Mouse (Mus musculus): ENCODE results near the gene Bcl2l11. TPM values are rescaled to one million over a fixed set of nuclear protein-coding genes. Genes with fewer than 3 reads are reported as not detected.

Gene Bcl2l11
- total and polyA plus RNA-seq, 3 experiments: 10.9 to 19.9 (median 13.5) TPM

DNA sequence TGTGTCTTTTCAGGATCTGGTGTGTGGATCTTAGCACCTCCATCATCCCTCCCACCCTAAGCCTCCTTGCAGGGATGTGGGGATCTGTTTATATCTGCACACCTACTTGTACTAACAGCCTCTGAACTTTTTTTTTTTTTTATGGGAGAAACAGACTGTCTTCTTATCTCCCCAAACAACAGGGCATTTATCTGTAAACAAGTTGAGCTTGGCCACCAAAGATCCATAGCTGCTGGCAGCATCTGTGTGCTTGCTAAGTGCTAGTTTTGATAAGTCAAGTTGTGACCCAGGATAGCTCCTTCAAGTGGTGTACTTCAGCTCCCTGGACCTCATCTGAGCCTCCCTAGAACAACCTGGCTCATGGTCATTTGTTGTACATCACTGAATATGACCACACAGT lies 18.2 kb downstream of the Bcl2l11 start:
- no peak for TF ChIP-seq CTCF (IDR thresholded peaks at IDR 0.05)
- no peak for TF ChIP-seq EP300 (IDR thresholded peaks at IDR 0.05; ENCODE audit: insufficient read depth, low read depth, low read length)
- TF ChIP-seq POLR2A (IDR thresholded peaks at IDR 0.05; ENCODE audit: insufficient read depth, low read depth, low read length): no peak
- peaks cover 5% of the 10 kb centered on the region; the same call in 1 of the 2 replicates for H3K4me1 ChIP-seq (ENCODE audit: control insufficient read depth, insufficient read depth, low read length)
- no peak for DNase-seq
- intact Hi-C loops (cut with DNase I): no loop called here
- no peak overlapping the region for H3K9ac ChIP-seq (ENCODE audit: low read depth, low read length)
- H3K27me3 ChIP-seq (ENCODE audit: control insufficient read depth, insufficient read depth, low read length): no peaks in the 10 kb centered on the region
- no peak overlapping the region for H3K4me3 ChIP-seq
- no peak overlapping the region for H3K27ac ChIP-seq
- 0 out of 2 replicates have a peak, but pooled peaks cover 1% of the 10 kb centered on the region for H3K79me2 ChIP-seq (replicated peaks; ENCODE audit: control insufficient read depth, insufficient read depth, low read length)
- H3K36me3 ChIP-seq (ENCODE audit: control insufficient read depth, insufficient read depth, low read length): no peaks in the 10 kb centered on the region

DNA sequence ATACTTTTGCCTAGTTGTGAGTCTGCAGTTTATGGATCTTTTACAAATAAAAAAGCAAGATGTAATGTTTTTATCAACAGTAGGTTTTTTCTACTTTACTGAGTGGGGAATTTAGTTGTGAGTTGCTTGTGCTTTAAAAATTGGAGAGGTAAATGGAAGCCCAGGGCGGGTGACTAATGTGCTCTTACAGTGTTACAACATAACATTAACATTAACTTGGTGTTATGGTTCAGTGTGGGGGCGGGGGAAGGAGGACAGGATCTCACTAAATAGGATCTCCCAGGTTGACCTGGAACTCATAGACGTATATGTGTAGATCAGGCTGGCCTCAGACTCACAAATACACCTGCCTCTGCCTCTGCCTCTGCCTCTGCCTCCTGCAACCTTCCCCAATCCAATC lies 19.6 kb downstream of the Bcl2l11 start:
- Histone ChIP-seq H3K4me1 (ENCODE audit: control insufficient read depth, insufficient read depth, low read length) (peaks cover 2% of the 10 kb centered on the region; the same call in 1 of the 2 replicates), H3K4me3 (no peak overlapping the region), H3K9ac (ENCODE audit: low read depth, low read length) (no peak overlapping the region), H3K36me3 (ENCODE audit: control insufficient read depth, insufficient read depth, low read length) (no peaks in the 10 kb centered on the region), H3K79me2 (replicated peaks; ENCODE audit: control insufficient read depth, insufficient read depth, low read length) (no peaks in the 10 kb centered on the region), H3K27ac (no peak overlapping the region), H3K27me3 (ENCODE audit: control insufficient read depth, insufficient read depth, low read length) (no peaks in the 10 kb centered on the region)
- intact Hi-C loops (cut with DNase I): no loop called here
- DNase-seq: no peak
- WGBS: 89% methylated on average over 3 of the region's 3 CpGs
- TF ChIP-seq EP300 (IDR thresholded peaks at IDR 0.05; ENCODE audit: insufficient read depth, low read depth, low read length) (no peak), POLR2A (IDR thresholded peaks at IDR 0.05; ENCODE audit: insufficient read depth, low read depth, low read length) (no peak), CTCF (IDR thresholded peaks at IDR 0.05) (no peak)

DNA sequence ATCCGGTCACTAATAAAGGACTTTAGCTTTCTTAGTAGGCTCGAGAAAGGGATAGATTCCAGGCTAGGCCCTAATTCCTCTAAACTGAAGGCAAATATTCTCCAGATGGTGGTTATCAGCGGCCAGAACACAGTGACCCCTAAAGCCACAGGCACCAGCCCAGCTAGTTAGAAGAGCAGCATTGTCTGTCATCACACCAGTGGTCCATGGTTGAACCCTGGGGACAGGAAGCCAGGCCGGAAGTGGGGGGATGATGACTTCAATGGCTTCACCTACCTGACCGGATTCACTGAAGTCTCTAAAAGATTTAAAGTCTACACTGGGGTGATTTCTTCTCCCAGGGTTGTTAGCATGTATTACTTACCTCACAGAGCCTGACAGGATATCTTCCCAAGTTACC lies 23.8 kb downstream of the Bcl2l11 start:
- no peaks in the 10 kb centered on the region for H3K36me3 ChIP-seq (ENCODE audit: control insufficient read depth, insufficient read depth, low read length)
- no peak overlapping the region for H3K4me3 ChIP-seq
- TF ChIP-seq CTCF (IDR thresholded peaks at IDR 0.05) (no peak), EP300 (IDR thresholded peaks at IDR 0.05; ENCODE audit: insufficient read depth, low read depth, low read length) (no peak), POLR2A (IDR thresholded peaks at IDR 0.05; ENCODE audit: insufficient read depth, low read depth, low read length) (no peak)
- H3K9ac ChIP-seq (ENCODE audit: low read depth, low read length): no peak overlapping the region
- DNase-seq: no peak
- intact Hi-C loops (cut with DNase I): no loop called here
- H3K27ac ChIP-seq: no peak overlapping the region
- 57% methylated on average over 5 of the region's 5 CpGs for WGBS
- no peaks in the 10 kb centered on the region for H3K79me2 ChIP-seq (replicated peaks; ENCODE audit: control insufficient read depth, insufficient read depth, low read length)
- no peaks in the 10 kb centered on the region for H3K27me3 ChIP-seq (ENCODE audit: control insufficient read depth, insufficient read depth, low read length)
- no peaks in the 10 kb centered on the region; the same call in 1 of the 2 replicates for H3K4me1 ChIP-seq (ENCODE audit: control insufficient read depth, insufficient read depth, low read length)

DNA sequence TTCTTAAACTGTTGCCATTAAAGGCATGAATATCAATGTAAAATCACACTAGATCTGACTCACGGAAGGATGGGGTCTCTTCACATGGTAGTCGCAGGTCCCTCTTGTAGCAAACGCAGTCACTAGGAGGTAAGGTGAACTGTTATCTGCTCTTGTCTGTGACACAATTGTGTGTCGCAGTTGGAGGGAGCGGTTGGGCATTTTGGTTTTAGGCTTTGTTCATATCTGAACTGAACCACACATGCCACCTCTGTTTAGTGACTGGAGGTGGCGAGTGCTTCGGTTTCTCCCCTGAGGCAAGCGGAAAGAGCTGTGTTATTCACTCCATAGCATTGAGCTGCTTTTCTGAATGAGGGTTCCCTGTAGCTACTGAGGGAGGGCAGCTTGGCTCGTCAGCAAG lies 26.4 kb downstream of the Bcl2l11 start:
- Histone ChIP-seq H3K79me2 (replicated peaks; ENCODE audit: control insufficient read depth, insufficient read depth, low read length) (no peaks in the 10 kb centered on the region), H3K27me3 (ENCODE audit: control insufficient read depth, insufficient read depth, low read length) (no peaks in the 10 kb centered on the region), H3K27ac (no peak overlapping the region), H3K4me1 (ENCODE audit: control insufficient read depth, insufficient read depth, low read length) (peaks cover 9% of the 10 kb centered on the region), H3K4me3 (no peak overlapping the region), H3K36me3 (ENCODE audit: control insufficient read depth, insufficient read depth, low read length) (no peaks in the 10 kb centered on the region), H3K9ac (ENCODE audit: low read depth, low read length) (no peak overlapping the region)
- no peak for DNase-seq
- 89% methylated on average over 9 of the region's 9 CpGs for WGBS
- intact Hi-C loops (cut with DNase I): no loop called here
- TF ChIP-seq CTCF (IDR thresholded peaks at IDR 0.05) (no peak), POLR2A (IDR thresholded peaks at IDR 0.05; ENCODE audit: insufficient read depth, low read depth, low read length) (no peak), EP300 (IDR thresholded peaks at IDR 0.05; ENCODE audit: insufficient read depth, low read depth, low read length) (no peak)

DNA sequence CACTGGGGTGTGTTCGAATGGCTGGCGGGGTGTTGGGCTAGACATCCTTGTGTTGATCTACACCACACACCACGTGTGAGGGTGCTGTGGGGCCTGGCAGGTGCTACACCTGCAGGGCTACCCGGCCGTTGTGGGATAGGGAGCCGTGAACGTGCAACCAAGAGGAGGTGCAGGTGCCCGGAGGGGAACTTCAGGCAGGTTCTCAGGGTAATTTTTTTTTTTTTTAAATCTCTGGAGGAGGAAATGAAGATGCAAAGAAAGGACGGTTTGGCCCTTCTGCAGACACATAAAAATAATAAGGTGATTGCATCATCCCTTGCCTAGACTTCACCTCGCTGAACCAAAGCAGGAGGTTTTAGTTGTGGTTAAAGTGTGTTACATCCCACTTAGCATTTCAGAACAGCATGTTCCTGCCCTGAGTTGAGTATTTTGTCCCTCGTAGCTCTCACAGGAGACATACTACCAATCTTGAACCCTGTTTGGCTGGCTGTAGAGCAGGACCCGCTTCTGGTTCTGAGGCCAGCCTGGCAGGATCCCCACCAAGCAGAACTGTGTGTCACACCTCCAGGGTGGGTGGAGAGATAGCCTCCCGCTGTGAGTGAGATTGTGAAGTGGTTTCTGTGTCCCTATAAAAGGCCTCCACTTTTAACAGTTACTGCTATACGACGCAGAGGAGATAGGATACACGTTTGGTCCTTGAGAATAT lies 27.2 kb downstream of the Bcl2l11 start:
- WGBS: 74% methylated on average over 16 of the region's 16 CpGs
- H3K27me3 ChIP-seq (ENCODE audit: control insufficient read depth, insufficient read depth, low read length): no peaks in the 10 kb centered on the region
- no peak overlapping the region for H3K27ac ChIP-seq
- no peak for TF ChIP-seq CTCF (IDR thresholded peaks at IDR 0.05)
- no peak for TF ChIP-seq EP300 (IDR thresholded peaks at IDR 0.05; ENCODE audit: insufficient read depth, low read depth, low read length)
- TF ChIP-seq POLR2A (IDR thresholded peaks at IDR 0.05; ENCODE audit: insufficient read depth, low read depth, low read length): no peak
- intact Hi-C loops (cut with DNase I): no loop called here
- H3K9ac ChIP-seq (ENCODE audit: low read depth, low read length): no peak overlapping the region
- no peaks in the 10 kb centered on the region for H3K36me3 ChIP-seq (ENCODE audit: control insufficient read depth, insufficient read depth, low read length)
- no peak for DNase-seq
- no peaks in the 10 kb centered on the region for H3K79me2 ChIP-seq (replicated peaks; ENCODE audit: control insufficient read depth, insufficient read depth, low read length)
- peaks cover 9% of the 10 kb centered on the region for H3K4me1 ChIP-seq (ENCODE audit: control insufficient read depth, insufficient read depth, low read length)
- no peak overlapping the region for H3K4me3 ChIP-seq

DNA sequence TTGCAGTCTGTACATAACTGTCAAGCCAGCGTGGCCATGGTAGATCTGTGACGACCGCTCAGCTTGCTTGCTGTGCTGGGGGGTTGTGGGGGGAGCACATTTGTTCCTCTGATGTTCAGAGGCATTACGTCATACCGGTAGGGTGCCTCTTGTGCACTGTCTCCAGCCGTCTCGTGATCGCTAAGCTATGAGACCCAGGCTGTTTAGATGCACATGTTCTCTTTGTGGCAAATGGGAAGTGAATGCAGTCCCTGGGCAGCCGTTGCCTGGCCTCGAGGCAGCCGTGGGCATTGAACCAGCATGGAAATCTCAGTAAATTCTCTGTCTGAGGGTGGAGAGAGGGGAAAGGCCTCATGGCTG lies 27.7 kb downstream of the Bcl2l11 start:
- Histone ChIP-seq H3K9ac (ENCODE audit: low read depth, low read length) (no peak overlapping the region), H3K4me3 (no peak overlapping the region), H3K36me3 (ENCODE audit: control insufficient read depth, insufficient read depth, low read length) (no peaks in the 10 kb centered on the region), H3K79me2 (replicated peaks; ENCODE audit: control insufficient read depth, insufficient read depth, low read length) (no peaks in the 10 kb centered on the region), H3K27ac (no peak overlapping the region), H3K27me3 (ENCODE audit: control insufficient read depth, insufficient read depth, low read length) (no peaks in the 10 kb centered on the region), H3K4me1 (ENCODE audit: control insufficient read depth, insufficient read depth, low read length) (peaks cover 9% of the 10 kb centered on the region)
- 65% methylated on average over 11 of the region's 11 CpGs for WGBS
- intact Hi-C loops (cut with DNase I): no loop called here
- no peak for DNase-seq
- TF ChIP-seq EP300 (IDR thresholded peaks at IDR 0.05; ENCODE audit: insufficient read depth, low read depth, low read length): no peak
- no peak for TF ChIP-seq POLR2A (IDR thresholded peaks at IDR 0.05; ENCODE audit: insufficient read depth, low read depth, low read length)
- TF ChIP-seq CTCF (IDR thresholded peaks at IDR 0.05): no peak
